Mouse (Mus musculus): ENCODE data around the gene Xlr4c.
"Not testable (repeated sequence)": the region's sequence is repeated elsewhere in the genome, so short reads cannot be mapped to it uniquely, and the experiment has no call there.

Gene Xlr4c

DNA sequence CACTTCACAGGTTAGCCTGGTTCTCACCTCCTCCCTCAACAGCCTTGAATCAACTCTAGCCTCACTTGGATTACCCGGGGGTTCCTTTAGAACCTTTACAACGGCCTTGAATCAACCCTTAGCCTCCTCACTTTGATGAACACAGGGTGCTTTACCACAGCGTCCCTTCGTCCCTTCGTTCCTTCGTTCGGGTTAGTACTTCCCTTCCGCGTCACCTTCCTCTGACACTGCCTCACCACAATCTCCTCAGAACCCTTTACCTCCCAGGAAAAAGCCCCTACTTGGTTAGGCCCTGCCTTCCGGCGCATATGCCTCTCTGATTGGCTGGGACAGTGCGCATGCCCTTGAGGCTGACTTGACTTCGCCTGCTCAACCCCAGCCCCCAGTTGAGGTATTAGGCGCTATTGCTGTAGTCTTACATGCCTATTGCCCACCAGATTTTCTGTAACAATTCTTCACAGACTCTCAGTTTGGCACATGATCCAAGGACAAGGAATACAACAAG is at the start of gene Xlr4c:
TSS of gene Xlr4c (minus strand) at position 310 of the 505 bp plus-strand sequence.
- not testable (repeated sequence) for DNase-seq

DNA sequence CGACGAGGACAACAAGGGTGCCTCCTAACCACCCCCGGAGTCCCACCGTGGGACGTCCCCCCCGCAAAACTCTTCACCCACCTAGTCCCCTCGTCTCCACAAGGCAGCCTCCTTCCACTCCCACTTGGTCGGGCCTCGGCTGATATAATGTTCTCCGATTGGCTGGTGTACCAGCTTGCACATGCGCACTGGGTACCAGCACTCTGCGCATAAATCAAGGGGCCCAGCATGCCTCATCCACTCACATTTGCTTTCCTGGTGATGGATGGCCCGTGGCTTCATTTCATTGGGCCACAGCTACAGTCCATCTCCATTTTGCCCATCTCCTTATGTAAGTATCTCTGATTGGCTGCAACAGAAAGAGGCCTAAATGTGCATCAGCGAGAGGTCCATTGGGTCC is 22.3 kb upstream of the Xlr4c start, which contains the start of gene Xlr3c:
TSS of gene Xlr3c (minus strand) at position 121 of the 400 bp plus-strand sequence.
- DNase-seq = not testable (repeated sequence)

- DNase-seq = not testable (repeated sequence)
These were observed 19.5 kb upstream of the Xlr4c start for GRCm38 (mm10) chrX:73262428-73262827.

GRCm38 (mm10) chrX:73229288-73229687 is 13.6 kb downstream of the Xlr4c start:
- DNase-seq = no peak

GRCm38 (mm10) chrX:73228606-73229214 is 14.2 kb downstream of the Xlr4c start:
- peak; percentile 66 for DNase-seq

- peak; percentile 85 for DNase-seq
These were observed 14.9 kb downstream of the Xlr4c start, which contains the start of gene F8a for GRCm38 (mm10) chrX:73227914-73228605. Gene F8a, plus strand, starts transcription at chrX:73228291.

DNA sequence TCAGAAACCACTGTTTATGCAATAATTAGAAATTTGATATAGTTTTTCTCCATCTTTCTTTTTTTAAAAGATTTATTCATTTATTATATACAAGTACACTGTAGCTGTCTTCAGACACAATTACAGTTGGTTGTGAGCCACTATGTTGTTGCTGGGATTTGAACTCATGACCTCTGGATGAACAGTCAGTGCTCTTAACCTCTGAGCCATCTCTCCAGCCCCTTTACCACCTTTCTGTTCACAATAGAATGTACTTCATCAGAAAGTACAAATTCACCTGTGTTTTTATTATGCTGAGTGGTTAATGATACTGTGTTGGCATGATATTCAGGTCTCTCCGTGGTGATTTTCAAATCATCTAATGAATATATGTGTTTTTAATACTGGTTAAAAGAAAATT is 17.6 kb downstream of the Xlr4c start:
- no peak for DNase-seq

- DNase-seq = not testable (repeated sequence)
These were observed 28.9 kb downstream of the Xlr4c start, which contains the start of gene Xlr4b for GRCm38 (mm10) chrX:73213819-73214564. Gene Xlr4b, plus strand, starts transcription at chrX:73214333.

- DNase-seq = peak; percentile 34
These were observed 51.0 kb downstream of the Xlr4c start, which contains the start of gene Xlr3b for GRCm38 (mm10) chrX:73191934-73192333. Gene Xlr3b, plus strand, starts transcription at chrX:73192207.

All from kidney, adult 9 months (tissue).